Mouse (Mus musculus): Measurements from ENCODE around the gene Scd1. TPM values are rescaled to one million over a fixed set of nuclear protein-coding genes. Genes with fewer than 3 reads are reported as not detected.

Gene Scd1
- total and polyA plus RNA-seq, 3 experiments: 225 to 314 (median 244) TPM

- no peak for TF ChIP-seq JUN (IDR thresholded peaks at IDR 0.05; ENCODE audit: insufficient read depth, low read depth, low read length)
These were observed 18.9 kb downstream of the Scd1 start (continued) for GRCm38 (mm10) chr19:44388475-44389428.

GRCm38 (mm10) chr19:44387746-44388474 lies 19.8 kb downstream of the Scd1 start:
- H3K36me3 ChIP-seq (replicated peaks in 1 of 2; ENCODE audit: control insufficient read depth in 1 of 2, insufficient read depth in 1 of 2, low read length in 1 of 2): peaks cover 0 to 15% of the 10 kb centered on the region in 2 experiments
- dilution Hi-C loops (cut with MboI; ENCODE audit: extremely low pct_ligation_motif_present, extremely low pct_unique_long_range_greater_than_20kb, low sequenced_read_pairs): no loop called here
- peak overlapping the region; percentile 95 for H3K9ac ChIP-seq (ENCODE audit: insufficient read depth, low read depth)
- DNase-seq (ENCODE audit: extremely low read depth): no peak
- peak overlapping the region; percentile 55 to 74 (median 66) for H3K4me3 ChIP-seq (replicated peaks in 1 of 3; ENCODE audit: low read depth in 2 of 3, low read length in 2 of 3, poor library complexity in 1 of 3)
- H3K4me2 ChIP-seq (ENCODE audit: insufficient read depth, low read depth, poor library complexity, severe bottlenecking): peak overlapping the region; percentile 87
- H3K9me3 ChIP-seq (replicated peaks; ENCODE audit: low read length): no peaks in the 10 kb centered on the region
- peak overlapping the region; percentile 96 for H3K27ac ChIP-seq (ENCODE audit: insufficient read depth, low read depth)
- H3K27me3 ChIP-seq (replicated peaks): no peaks in the 10 kb centered on the region
- peaks cover 32 to 91% of the 10 kb centered on the region in 2 experiments for H3K4me1 ChIP-seq (ENCODE audit: control insufficient read depth in 1 of 2, insufficient read depth in 2 of 2)
- TF ChIP-seq CHD2 (IDR thresholded peaks at IDR 0.05; ENCODE audit: low read length) (peak; percentile 45; the same call in 1 of the 2 replicates), BHLHE40 (IDR thresholded peaks at IDR 0.05; ENCODE audit: low read depth, low read length) (peak; percentile 58; the same call in 1 of the 2 replicates), RCOR1 (conservative IDR thresholded peaks at IDR 0.05; ENCODE audit: low read depth, low read length) (0 out of 2 replicates have a peak, but pooled peaks have one; percentile 32), CHD1 (IDR thresholded peaks at IDR 0.05; ENCODE audit: low read depth, low read length) (peak; percentile 21; the same call in 1 of the 2 replicates), SIN3A (IDR thresholded peaks at IDR 0.05; ENCODE audit: low read length) (peak; percentile 37; the same call in 1 of the 2 replicates), EP300 (IDR thresholded peaks at IDR 0.05; ENCODE audit: low read length) (peak; percentile 12; the same call in 1 of the 2 replicates), MXI1 (IDR thresholded peaks at IDR 0.05; ENCODE audit: low read depth, low read length) (no peak; the same call in none of the 2 replicates), NELFE (IDR thresholded peaks at IDR 0.05; ENCODE audit: low read depth, low read length) (no peak), TBP (conservative IDR thresholded peaks at IDR 0.05; ENCODE audit: low read depth, low read length) (no peak)
- in situ Hi-C loops (cut with MboI; ENCODE audit: low pct_ligation_motif_present, low pct_unique_long_range_greater_than_20kb, low sequenced_read_pairs): no loop called here
- H3K79me2 ChIP-seq (replicated peaks; ENCODE audit: control insufficient read depth, extremely low read depth, insufficient read depth, poor library complexity, severe bottlenecking): no peaks in the 10 kb centered on the region

- Histone ChIP-seq H3K9ac (ENCODE audit: insufficient read depth, low read depth) (peak overlapping the region; percentile 95; the same call in 1 of the 2 replicates), H3K4me2 (ENCODE audit: insufficient read depth, low read depth, poor library complexity, severe bottlenecking) (peak overlapping the region; percentile 87), H3K27ac (ENCODE audit: insufficient read depth, low read depth) (peak overlapping the region; percentile 96; the same call in 1 of the 2 replicates), H3K79me2 (replicated peaks; ENCODE audit: control insufficient read depth, extremely low read depth, insufficient read depth, poor library complexity, severe bottlenecking) (no peaks in the 10 kb centered on the region), H3K4me1 (ENCODE audit: control insufficient read depth in 1 of 2, insufficient read depth in 2 of 2) (peaks cover 33 to 91% of the 10 kb centered on the region in 2 experiments), H3K4me3 (replicated peaks in 1 of 3; ENCODE audit: low read depth in 2 of 3, low read length in 2 of 3, poor library complexity in 1 of 3) (no peak overlapping the region), H3K9me3 (replicated peaks; ENCODE audit: low read length) (no peaks in the 10 kb centered on the region), H3K27me3 (replicated peaks) (no peaks in the 10 kb centered on the region), H3K36me3 (replicated peaks in 1 of 2; ENCODE audit: control insufficient read depth in 1 of 2, insufficient read depth in 1 of 2, low read length in 1 of 2) (peaks cover 0 to 10% of the 10 kb centered on the region in 2 experiments)
- in situ Hi-C loops (cut with MboI; ENCODE audit: low pct_ligation_motif_present, low pct_unique_long_range_greater_than_20kb, low sequenced_read_pairs): no loop called here
- no peak for DNase-seq (ENCODE audit: extremely low read depth)
- dilution Hi-C loops (cut with MboI; ENCODE audit: extremely low pct_ligation_motif_present, extremely low pct_unique_long_range_greater_than_20kb, low sequenced_read_pairs): no loop called here
- TF ChIP-seq MYC (IDR thresholded peaks at IDR 0.05; ENCODE audit: low read depth, low read length) (0 out of 2 replicates have a peak, but pooled peaks have one; percentile 6), SMC3 (IDR thresholded peaks at IDR 0.05; ENCODE audit: low read depth, low read length) (no peak)
These were observed 20.5 kb downstream of the Scd1 start for GRCm38 (mm10) chr19:44387089-44387671.
